Mouse (Mus musculus): Measurements from ENCODE around the gene 2310011J03Rik.

DNA sequence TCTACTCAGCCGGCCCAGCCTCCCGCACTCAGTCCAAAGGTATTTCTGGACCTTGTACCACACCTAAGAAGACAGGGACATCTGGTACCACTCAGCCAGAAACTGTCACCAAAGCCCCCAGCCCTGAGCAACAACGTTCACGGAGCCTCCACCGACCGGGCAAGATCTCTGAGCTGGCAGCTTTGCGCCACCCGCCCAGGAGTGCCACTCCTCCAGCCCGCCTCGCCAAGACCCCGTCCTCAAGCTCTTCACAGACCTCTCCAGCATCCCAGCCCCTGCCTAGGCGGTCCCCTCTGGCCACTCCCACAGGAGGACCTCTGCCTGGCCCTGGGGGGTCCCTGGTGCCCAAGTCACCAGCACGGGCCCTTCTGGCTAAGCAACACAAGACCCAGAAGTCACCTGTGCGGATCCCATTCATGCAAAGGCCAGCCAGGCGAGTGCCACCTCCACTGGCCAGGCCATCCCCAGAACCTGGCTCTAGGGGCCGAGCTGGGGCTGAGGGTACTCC is 5.8 kb downstream of the 2310011J03Rik start:
- TF ChIP-seq CTCF (IDR thresholded peaks at IDR 0.05; ENCODE audit: extremely low read depth, insufficient read depth, insufficient read length, insufficient replicate concordance): no peak
- no peak for TF ChIP-seq POLR2A (IDR thresholded peaks at IDR 0.05; ENCODE audit: low read depth, low read length)

All from spleen, adult 2 months (tissue).